Mouse (Mus musculus) liver, embryonic 13.5 days (tissue): ENCODE measurements around the gene Tmtc2. TPM values are rescaled to one million over a fixed set of nuclear protein-coding genes. Genes with fewer than 3 reads are reported as not detected.

Experiments used
- ATAC-seq: fragments of 200-750 bp; cut with Nextera tagmentation; 2 replicates; pipeline ENCODE4 v1.8.0; 2017; ENCODE audit warnings: low read depth, mild to moderate bottlenecking, moderate number of reproducible peaks, moderate library complexity
- DNase-seq: peaks from one replicate; pipeline ENCODE4 v3.0.0; 2022
- H3K27ac ChIP-seq: fragments of 300-500 bp; sonication (generic); 2 replicates; pipeline ENCODE4 v1.5.1; 2015; ENCODE audit warnings: moderate library complexity, mild to moderate bottlenecking, inconsistent platforms
- H3K27me3 ChIP-seq: fragments of 300-500 bp; sonication (generic); 2 replicates; pipeline ENCODE4 v1.6.1; 2015; ENCODE audit warnings: mild to moderate bottlenecking, inconsistent platforms
- H3K36me3 ChIP-seq: fragments of 300-500 bp; sonication (generic); 2 replicates; pipeline ENCODE4 v1.6.1; 2015; ENCODE audit warnings: mild to moderate bottlenecking, inconsistent platforms
- H3K4me1 ChIP-seq: fragments of 300-500 bp; sonication (generic); replicated peaks from 2 replicates; pipeline ENCODE4 v1.6.1; 2015; ENCODE audit warnings: inconsistent platforms
- H3K4me2 ChIP-seq: fragments of 300-500 bp; sonication (generic); 2 replicates; pipeline ENCODE4 v1.6.1; 2015; ENCODE audit warnings: inconsistent platforms, mild to moderate bottlenecking, moderate library complexity
- H3K4me3 ChIP-seq: fragments of 300-500 bp; sonication (generic); replicated peaks from 2 replicates; pipeline ENCODE4 v1.5.1; 2015; ENCODE audit warnings: mild to moderate bottlenecking, inconsistent platforms
- H3K9ac ChIP-seq: fragments of 300-500 bp; sonication (generic); 2 replicates; pipeline ENCODE4 v1.6.1; 2015; ENCODE audit warnings: mild to moderate bottlenecking, inconsistent platforms
- H3K9me3 ChIP-seq: fragments of 300-500 bp; sonication (generic); replicated peaks from 2 replicates; pipeline ENCODE4 v1.6.1; 2016; ENCODE audit warnings: inconsistent platforms
- WGBS: fragments of 180-500 bp; shearing (Covaris S2); methylation state at CpG from one replicate; pipeline ENCODE4 v1.1.7; 2015; ENCODE audit not compliant: insufficient replicate concordance; 5-methylcytosine and 5-hydroxymethylcytosine counted together
- polyA plus RNA-seq: library from polyadenylated mRNA; unstranded; fragments of >200 nt; fragmentation: Nextera tagmentation; extraction: Ambion mirVana; gene quantifications from 2 replicates; pipeline ENCODE4 v1.2.1, GENCODE M21; 2015

Tmtc2 gene
- polyA plus RNA-seq, 1 experiment from 2014 or later, result 0.58 TPM

GRCm38 (mm10) chr10:105142201-105142600 is 432.1 kb downstream of the Tmtc2 start:
- H3K9me3 ChIP-seq, result no peaks in the 10 kb centered on the region
- no peaks in the 10 kb centered on the region for H3K4me1 ChIP-seq
- no peaks in the 10 kb centered on the region for H3K27me3 ChIP-seq
- H3K36me3 ChIP-seq, result no peaks in the 10 kb centered on the region
- H3K9ac ChIP-seq, result no peak overlapping the region
- DNase-seq (no peak), ATAC-seq (no peak)
- no peak overlapping the region for H3K4me3 ChIP-seq
- H3K4me2 ChIP-seq, result no peak overlapping the region
- WGBS, result 39% methylated on average over 3 of the region's 3 CpGs
- no peak overlapping the region for H3K27ac ChIP-seq
